Mouse (Mus musculus) thymus, postnatal 4 days (tissue): ENCODE data around the gene Themis2.
"Not testable (repeated sequence)": the region's sequence is repeated elsewhere in the genome, so short reads cannot be mapped to it uniquely, and the experiment has no call there.

Source experiments
- DNase-seq: peaks from one replicate; pipeline ENCODE4 v3.0.0; 2021

Themis2 gene

DNA sequence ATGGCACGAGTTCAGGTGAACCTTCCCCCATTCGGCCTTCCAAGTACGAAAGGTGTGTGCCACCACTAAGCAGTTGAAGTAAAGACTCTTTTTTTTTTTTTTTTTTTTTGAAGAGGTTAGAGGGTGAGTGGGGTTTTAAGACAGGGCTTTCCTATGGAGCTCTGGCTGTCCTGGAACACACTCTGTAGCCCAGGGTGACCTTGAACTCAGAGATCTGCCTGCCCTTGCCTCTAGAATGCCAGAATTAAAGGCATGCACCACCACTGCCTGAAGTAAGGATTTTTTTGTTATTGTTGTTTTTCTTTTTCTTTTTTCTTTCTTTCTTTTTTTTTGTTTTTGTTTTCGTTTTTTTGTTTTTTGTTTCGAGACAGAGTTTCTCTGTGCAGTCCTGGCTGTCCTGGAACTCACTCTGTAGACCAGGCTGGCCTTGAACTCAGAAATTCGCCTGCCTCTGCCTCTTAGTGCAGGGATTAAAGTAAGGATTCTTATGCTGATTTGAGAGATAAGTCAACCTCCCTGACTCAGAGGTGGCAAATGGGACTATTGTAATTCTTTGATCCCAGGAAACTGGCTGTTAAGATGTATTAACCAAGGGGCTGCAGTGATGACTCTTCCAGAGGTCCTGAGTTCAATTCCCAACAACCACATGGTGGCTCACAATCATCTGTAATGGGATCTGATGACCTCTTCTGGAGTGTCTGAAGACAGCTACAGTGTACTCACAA is 46.8 kb downstream of the Themis2 start:
- no peak for DNase-seq

DNA sequence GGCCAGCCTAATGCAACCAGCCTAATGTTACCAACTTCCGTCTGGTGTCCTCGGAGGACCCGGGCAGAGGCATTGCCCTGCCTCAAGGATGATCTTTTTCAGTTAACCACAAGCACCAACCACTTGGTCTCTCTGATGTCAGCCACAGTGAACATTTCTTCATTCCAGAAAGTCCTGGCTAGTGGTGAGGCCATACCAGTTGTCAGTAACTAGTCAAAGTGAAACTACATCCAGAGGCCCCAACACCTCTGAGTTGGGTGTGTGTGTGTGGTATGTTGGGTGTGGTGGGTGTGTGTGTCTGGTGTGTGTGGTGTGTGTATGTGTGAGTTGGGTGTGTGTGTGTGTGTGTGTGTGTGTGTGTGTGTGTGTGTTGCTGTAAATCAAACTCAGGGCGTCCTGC is 47.4 kb downstream of the Themis2 start:
- no peak for DNase-seq

- DNase-seq, result peak; percentile 28
Measured at GRCm38 (mm10) chr4:132747664-132748259, 48.4 kb downstream of the Themis2 start.

DNA sequence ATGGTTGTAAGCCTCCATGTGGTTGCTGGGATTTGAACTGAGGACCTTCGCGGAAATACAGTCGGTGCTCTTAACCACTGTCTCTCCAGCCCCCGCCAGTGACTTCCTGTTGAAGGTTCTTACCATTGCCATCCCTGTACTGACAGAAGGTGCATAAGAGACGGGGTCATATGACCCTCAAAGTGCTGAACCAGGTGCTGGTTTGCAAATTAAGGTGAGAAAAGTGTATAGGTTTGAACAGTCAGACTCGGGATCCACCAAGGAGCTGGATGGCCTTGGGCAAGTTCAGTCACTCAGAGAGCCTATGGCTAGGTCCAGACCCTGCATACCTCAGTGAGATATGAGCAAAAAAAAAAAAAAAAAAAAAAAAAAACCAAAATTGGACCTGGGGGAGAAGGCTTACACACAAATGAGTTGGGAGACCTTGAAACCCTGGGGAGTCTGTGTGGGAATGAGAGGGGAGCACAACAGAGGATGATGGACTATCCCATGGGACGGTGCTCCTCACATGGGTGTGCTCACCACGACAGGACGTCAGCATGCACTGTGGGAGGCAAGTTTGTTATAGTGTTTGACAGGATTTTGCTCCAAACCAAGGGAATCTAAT is 49.2 kb downstream of the Themis2 start:
- DNase-seq, result no peak

DNA sequence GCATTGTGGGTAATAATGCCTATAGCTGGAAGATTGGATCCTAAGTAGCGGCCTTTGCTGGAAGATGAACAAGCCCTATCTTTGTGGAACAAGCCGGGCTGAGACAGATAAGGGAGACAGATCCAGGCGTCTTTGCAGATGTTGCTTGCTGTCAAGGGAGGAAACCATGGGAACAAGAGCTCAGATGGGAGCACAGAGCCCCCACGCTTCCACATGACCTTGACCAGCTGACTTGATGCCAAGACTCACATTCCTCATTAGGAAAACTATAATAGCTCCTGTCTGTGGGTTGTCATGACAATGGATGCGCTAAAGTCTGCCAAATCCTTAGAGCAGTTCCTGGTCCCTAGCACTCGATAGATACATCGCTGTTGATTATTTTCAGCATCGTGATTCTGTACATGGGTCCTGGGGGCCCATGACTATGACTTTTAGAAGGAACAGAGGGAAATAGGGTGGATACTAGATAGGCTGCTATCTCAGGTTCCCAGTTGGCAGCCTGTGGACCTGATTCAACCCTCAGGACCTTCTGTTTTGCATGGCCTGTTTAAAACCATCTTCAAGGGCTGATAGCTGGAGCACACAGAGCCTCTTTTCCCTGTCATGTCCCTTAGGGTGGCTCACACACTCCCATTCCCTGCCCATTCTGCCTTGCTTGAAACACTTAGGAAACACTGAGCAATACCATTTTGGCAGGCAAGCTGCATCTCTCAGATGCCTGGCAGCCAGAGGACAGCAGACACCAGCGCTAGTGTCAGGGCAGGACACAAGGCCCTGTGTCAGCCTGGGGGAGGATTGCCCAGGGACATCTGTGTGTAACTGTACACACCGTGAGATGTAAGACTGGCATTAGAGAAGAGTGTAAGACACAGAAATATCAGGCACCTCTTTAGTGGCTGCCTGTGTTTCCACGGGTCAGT is 51.9 kb downstream of the Themis2 start:
- no peak for DNase-seq

- no peak for DNase-seq
Measured at GRCm38 (mm10) chr4:132741491-132741890, 54.7 kb downstream of the Themis2 start.

- DNase-seq, result not testable (repeated sequence)
Measured at GRCm38 (mm10) chr4:132737154-132737553, 59.0 kb downstream of the Themis2 start.

- DNase-seq, result no peak
Measured at GRCm38 (mm10) chr4:132735894-132736293, 60.3 kb downstream of the Themis2 start.

DNA sequence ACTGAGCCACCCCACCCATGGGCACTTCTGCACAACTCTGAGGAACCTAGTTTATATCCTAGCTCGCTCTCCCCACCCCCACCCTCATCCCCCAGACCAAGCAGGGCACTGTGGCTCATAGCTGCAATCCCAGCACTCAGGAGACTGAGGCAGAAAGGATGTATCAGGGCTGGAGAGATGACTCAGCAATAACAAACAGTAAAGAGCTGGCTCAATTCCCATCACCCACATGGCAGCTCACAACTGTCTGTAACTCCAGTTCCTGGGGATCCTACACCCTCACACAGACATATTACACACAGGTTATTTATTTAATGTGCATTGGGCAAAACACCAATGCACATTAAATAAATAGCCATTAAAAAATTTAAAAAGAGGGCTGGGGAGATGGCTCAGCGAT is 60.8 kb downstream of the Themis2 start:
- no peak for DNase-seq

GRCm38 (mm10) chr4:132734766-132735165 is 61.4 kb downstream of the Themis2 start:
- no peak for DNase-seq

DNA sequence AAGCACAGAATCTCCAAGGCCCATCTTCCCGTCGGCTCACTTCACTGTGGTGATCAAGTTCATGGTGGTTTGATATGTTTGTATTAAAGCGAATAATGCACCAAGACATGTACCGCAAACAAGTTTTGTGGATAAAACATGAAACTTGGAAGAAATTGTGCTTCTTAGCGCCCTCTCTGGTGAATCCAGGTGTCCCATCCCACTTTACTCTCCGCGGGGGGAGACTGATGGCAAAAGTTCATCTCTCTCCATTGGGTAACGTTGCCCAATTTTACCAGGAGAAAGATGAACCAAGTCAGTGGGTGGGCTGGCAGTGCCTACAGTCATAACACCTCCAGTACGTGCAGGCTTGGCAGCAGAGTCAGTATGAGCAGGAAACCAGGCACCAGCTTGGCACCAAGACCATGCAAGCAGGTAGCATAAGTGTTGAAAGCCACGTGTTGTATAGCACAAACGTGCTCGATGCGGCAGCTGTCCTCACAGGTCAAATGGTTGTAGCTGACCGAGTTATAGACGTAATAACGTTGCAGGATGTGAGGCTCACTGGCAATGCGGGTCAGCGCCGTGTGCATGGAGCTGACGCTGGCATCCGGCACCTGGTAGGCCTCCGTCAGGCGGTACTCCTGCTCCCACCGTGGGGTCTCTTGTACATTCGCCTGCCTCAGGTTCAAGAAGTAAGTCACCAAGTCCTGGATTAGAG is 63.0 kb downstream of the Themis2 start:
- DNase-seq, result no peak

DNA sequence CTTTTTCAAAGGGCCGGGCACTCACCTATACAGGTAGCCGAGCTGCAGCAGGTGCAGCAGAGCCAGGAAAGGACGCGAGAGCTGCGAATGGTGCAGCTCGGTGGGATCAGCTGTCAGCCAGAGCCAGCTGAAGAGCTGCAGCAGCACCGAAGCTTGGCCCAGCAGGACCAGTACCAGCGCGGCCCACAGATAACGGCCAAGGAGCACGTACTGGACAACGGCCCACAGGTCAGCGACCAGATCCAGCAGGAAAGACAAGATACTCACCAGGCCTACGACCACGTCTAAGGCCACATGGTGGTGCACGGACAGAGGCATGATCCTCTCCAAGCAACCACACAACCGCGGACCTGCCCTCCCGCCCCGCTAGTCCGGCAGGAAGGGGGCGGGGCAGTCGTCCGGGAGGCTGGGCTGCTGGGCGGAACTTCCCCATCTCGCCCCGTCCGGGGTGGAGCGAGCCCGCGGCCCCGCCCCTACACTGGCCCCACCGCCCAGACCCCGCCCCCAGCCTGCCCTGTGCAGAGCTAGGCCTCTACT is 64.0 kb downstream of the Themis2 start, which contains the start of gene Xkr8:
Gene Xkr8 (minus strand): TSS at position 399 of the 537 bp plus-strand sequence.
- DNase-seq, result peak; percentile 92
